Mouse (Mus musculus) leukemia stem cell, adult 10-12 weeks (primary cell): ENCODE measurements around the gene Ccdc80. TPM values are rescaled to one million over a fixed set of nuclear protein-coding genes. Genes with fewer than 3 reads are reported as not detected.

Source experiments
- polyA plus RNA-seq: library from polyadenylated mRNA; stranded (reverse); fragments of >175 nt; gene quantifications from 2 replicates; pipeline ENCODE4 v1.2.3, GENCODE M21; 2012; ENCODE audit warnings: low replicate concordance

Ccdc80 gene
- 0.84 and 2.3 TPM in 2 replicates for polyA plus RNA-seq

DNA sequence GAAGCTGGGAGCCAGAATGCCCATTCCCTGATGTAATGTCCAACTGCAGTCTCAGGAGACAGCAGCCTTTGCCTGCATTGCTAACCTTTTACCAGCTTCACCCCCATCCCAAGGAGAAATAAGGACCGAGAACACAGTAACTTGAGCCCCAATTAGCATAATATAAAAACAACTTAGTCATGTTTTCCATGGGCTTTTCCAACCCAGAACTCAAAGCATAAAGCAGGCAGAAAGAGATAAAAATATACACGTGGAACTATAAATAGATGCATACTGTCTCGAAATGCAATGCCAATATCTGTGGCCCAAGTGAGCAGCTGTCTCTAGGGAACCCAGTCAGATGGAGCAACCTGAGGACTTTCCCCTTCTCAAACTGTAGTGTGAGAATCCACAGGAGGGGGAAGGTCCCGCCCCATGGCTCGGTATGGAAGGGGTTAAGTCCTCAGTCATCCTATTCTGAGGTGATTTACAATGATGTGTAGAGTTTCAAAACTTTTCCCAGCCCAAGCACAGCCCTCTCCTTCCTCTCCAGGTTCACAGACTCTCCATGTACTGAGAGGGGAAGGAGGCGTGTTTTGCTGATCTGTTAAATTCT, at the start of gene Ccdc80:
Gene Ccdc80 (plus strand): TSS at position 266 of the 595 bp plus-strand sequence.

GRCm38 (mm10) chr16:45158522-45159388, 65.6 kb downstream of the Ccdc80 start, which contains the start of the genes Slc35a5 and Atg3:
TSS of gene Slc35a5 (minus strand) at chr16:45158706.
TSS of gene Atg3 (plus strand) at chr16:45158785.

Other genes starting within 250 kb of the Ccdc80 start
- not detected in 2 replicates for gene Cd200r2, start 226.3 kb upstream of the Ccdc80 start, polyA plus RNA-seq
- gene Cd200r3, start 149.7 kb upstream of the Ccdc80 start, polyA plus RNA-seq, result 0.27 TPM in 1 of 2 replicates, not detected in the other
- 0.12 and 1.7 TPM in 2 replicates for gene Slc35a5, start 65.3 kb downstream of the Ccdc80 start, polyA plus RNA-seq
- 10.6 and 13.6 TPM in 2 replicates for gene Atg3, start 65.4 kb downstream of the Ccdc80 start, polyA plus RNA-seq
- 0.36 and 0.42 TPM in 2 replicates for gene Btla, start 130.9 kb downstream of the Ccdc80 start, polyA plus RNA-seq